ENCODE assay signal across 21 mouse cellular contexts in the genomic region with DNA sequence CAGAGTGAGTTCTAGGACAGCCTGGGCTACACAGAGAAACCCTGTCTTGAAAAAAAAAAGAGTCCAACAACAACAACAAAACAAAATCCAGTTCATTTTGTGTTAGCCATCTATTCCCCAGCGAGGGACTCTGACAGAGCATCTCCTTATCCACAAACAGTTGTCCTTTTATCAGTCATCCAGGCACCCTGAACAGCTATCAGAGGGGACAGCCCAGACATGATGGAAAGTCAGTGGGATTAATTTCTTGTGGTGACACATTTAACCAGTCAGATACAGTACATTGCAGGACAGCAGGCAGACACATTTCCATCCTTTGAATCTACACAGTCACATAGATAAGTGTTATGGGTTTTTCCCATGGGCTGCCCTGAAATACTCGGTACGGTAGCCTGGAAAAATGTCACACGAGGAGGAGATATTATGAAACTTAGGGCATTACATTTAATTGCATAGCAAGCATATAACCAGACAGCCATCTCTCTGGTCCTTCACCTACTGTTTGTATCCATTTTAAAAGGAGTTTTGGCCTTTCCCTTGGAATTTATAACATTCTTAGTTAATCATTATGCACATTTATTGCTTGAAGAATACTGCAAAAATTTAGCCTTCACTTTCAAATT. TPM values are rescaled to one million over a fixed set of nuclear protein-coding genes. Genes with fewer than 3 reads are reported as not detected.
A peak's percentile ranks its signal among the peaks of the same experiment; 100 is the strongest.
DNase-seq lines count a peak whose midpoint lies in the region; ATAC-seq and TF ChIP-seq lines count a peak whose summit lies in the region.
"Had no signal": no experiment of that assay in that cellular context is flagged by ENCODE, and none has a peak within 500 bp of the region (broad histone marks: within the 10 kb centered on the region; RNA-seq: fewer than 3 reads in every experiment).

No protein-coding gene starts in this region.

- H3K9me3 ChIP-seq in MEL (replicated peaks; ENCODE audit: insufficient read depth, low read length) = no peaks in the 10 kb centered on the region
- no peaks in the 10 kb centered on the region; the same call in 1 of the 2 replicates for H3K9me3 ChIP-seq in liver, postnatal 0 days (ENCODE audit: low read length)
- H3K9me3 ChIP-seq: embryonic facial prominence, embryonic 15.5 days; forebrain, embryonic 13.5 days; heart, embryonic 10.5 days had no signal

- no peak overlapping the region for H3K9ac ChIP-seq in MEL (ENCODE audit: control insufficient read depth, low read depth, low read length, poor library complexity, severe bottlenecking)
- no peak overlapping the region for H3K9ac ChIP-seq in liver, postnatal 0 days (replicated peaks)
- H3K9ac ChIP-seq: embryonic facial prominence, embryonic 15.5 days; forebrain, embryonic 13.5 days; limb, embryonic 12.5 days had no signal

- DNase-seq in MEL (ENCODE audit: low read depth, low spot score) (peak; percentile 53), liver (peak; percentile 73)
- peak; percentile 68 for DNase-seq in c-Kit-positive CD71-positive TER-119-negative erythroid progenitor cells, embryonic 14.5 days (ENCODE audit: low read depth)
- DNase-seq in liver, postnatal 0 days = no peak
- DNase-seq in gastrocnemius, adult 2 months = no peak
- DNase-seq in spleen, postnatal 14 days (ENCODE audit: low spot score in 2 of 2) = no peak
- no peak for DNase-seq in frontal cortex, postnatal 36 days (ENCODE audit: low spot score in 2 of 2)
- DNase-seq: adrenal gland, adult 2 months; cerebellum, adult 11 months; cerebellum, postnatal 25 days; kidney, adult 9 months; kidney, postnatal 4 days; midbrain, embryonic 14.5 days had no signal

- H3K36me3 ChIP-seq in MEL (ENCODE audit: control insufficient read depth in 1 of 2, insufficient read depth in 2 of 2, low read length in 2 of 2) = peaks cover 0 to 3% of the 10 kb centered on the region in 2 experiments; a peak in 2 of 4 replicates
- H3K36me3 ChIP-seq in liver, postnatal 0 days (replicated peaks; ENCODE audit: insufficient read depth, low read length) = no peaks in the 10 kb centered on the region
- H3K36me3 ChIP-seq: limb, embryonic 12.5 days had no signal

- H3K27ac ChIP-seq in MEL (ENCODE audit: control insufficient read depth, low read depth, low read length) = no peak overlapping the region
- H3K27ac ChIP-seq in liver, postnatal 0 days (ENCODE audit: low read depth) = peak overlapping the region; percentile 7; the same call in 1 of the 2 replicates
- H3K27ac ChIP-seq in gastrocnemius, adult 2 months = no peak overlapping the region
- H3K27ac ChIP-seq: embryonic facial prominence, embryonic 15.5 days; forebrain, embryonic 13.5 days; heart, embryonic 10.5 days; hindbrain, embryonic 10.5 days; hindbrain, postnatal 0 days; limb, embryonic 12.5 days; macrophage had no signal

- ATAC-seq in liver, postnatal 0 days = peak; percentile 86
- ATAC-seq: forebrain, embryonic 13.5 days; hindbrain, postnatal 0 days had no signal

- no peaks in the 10 kb centered on the region for H3K79me2 ChIP-seq in MEL (ENCODE audit: control insufficient read depth, insufficient read depth, low read length, poor library complexity)

- peaks cover 0 to 5% of the 10 kb centered on the region in 2 experiments; a peak in 2 of 4 replicates for H3K4me1 ChIP-seq in MEL (ENCODE audit: control insufficient read depth in 1 of 2, insufficient read depth in 2 of 2, low read length in 2 of 2)
- H3K4me1 ChIP-seq in liver, postnatal 0 days (ENCODE audit: insufficient read depth) = peaks cover 7% of the 10 kb centered on the region; the same call in 1 of the 2 replicates
- H3K4me1 ChIP-seq: embryonic facial prominence, embryonic 15.5 days; forebrain, embryonic 13.5 days; heart, embryonic 10.5 days; hindbrain, embryonic 10.5 days; limb, embryonic 12.5 days had no signal

- TF ChIP-seq CTCF in MEL (IDR thresholded peaks at IDR 0.05 in 2 of 3, conservative IDR thresholded peaks at IDR 0.05 in 1 of 3; ENCODE audit: control insufficient read depth in 1 of 3, insufficient read depth in 1 of 3, low read depth in 2 of 3, low read length in 3 of 3, poor library complexity in 1 of 3, severe bottlenecking in 1 of 3) = no peak
- TF ChIP-seq CTCF in liver, postnatal 0 days (IDR thresholded peaks at IDR 0.05; ENCODE audit: low read depth) = no peak
- no peak for TF ChIP-seq CTCF in gastrocnemius, adult 2 months (IDR thresholded peaks at IDR 0.05)

- no peak for TF ChIP-seq RAD21 in MEL (IDR thresholded peaks at IDR 0.05; ENCODE audit: low read depth, low read length)

- H3K4me2 ChIP-seq in liver, postnatal 0 days (ENCODE audit: low read depth, low read length) = peak overlapping the region; percentile 47
- H3K4me2 ChIP-seq: embryonic facial prominence, embryonic 15.5 days; forebrain, embryonic 13.5 days; limb, embryonic 12.5 days had no signal

- TF ChIP-seq POLR2A in MEL (IDR thresholded peaks at IDR 0.05; ENCODE audit: control insufficient read depth in 1 of 2, insufficient read depth in 1 of 2, low read depth in 1 of 2, low read length in 2 of 2, poor library complexity in 1 of 2) = no peak

- intact Hi-C loops in gastrocnemius, adult 2 months (cut with DNase I) = no loop called here

- TF ChIP-seq EP300 in MEL (IDR thresholded peaks at IDR 0.05; ENCODE audit: low read depth in 1 of 2, low read length in 2 of 2) = peak; percentile 75 to 81
- TF ChIP-seq EP300 in liver, postnatal 0 days (IDR thresholded peaks at IDR 0.05; ENCODE audit: low read depth) = peak; percentile 95

- H3K27me3 ChIP-seq in MEL (ENCODE audit: control insufficient read depth in 1 of 2, insufficient read depth in 2 of 2, low read length in 2 of 2) = no peaks in the 10 kb centered on the region
- H3K27me3 ChIP-seq in liver, postnatal 0 days (ENCODE audit: insufficient read depth, low read length) = no peaks in the 10 kb centered on the region
- H3K27me3 ChIP-seq: embryonic facial prominence, embryonic 15.5 days; forebrain, embryonic 13.5 days; limb, embryonic 12.5 days had no signal

- WGBS in liver, postnatal 0 days (ENCODE audit: insufficient replicate concordance) = 63% methylated on average over 4 of the region's 4 CpGs

- no peak overlapping the region for H3K4me3 ChIP-seq in MEL (ENCODE audit: control insufficient read depth in 1 of 2, insufficient read depth in 1 of 2, low read depth in 2 of 2, low read length in 2 of 2)
- no peak overlapping the region; the same call in 1 of the 2 replicates for H3K4me3 ChIP-seq in liver, postnatal 0 days (ENCODE audit: low read depth, low read length)
- no peak overlapping the region for H3K4me3 ChIP-seq in gastrocnemius, adult 2 months
- H3K4me3 ChIP-seq: embryonic facial prominence, embryonic 15.5 days; forebrain, embryonic 13.5 days; heart, embryonic 10.5 days; hindbrain, embryonic 10.5 days; limb, embryonic 12.5 days; myocyte had no signal

TF ChIP-seq in MEL, 35 proteins besides CTCF, POLR2A, EP300 and RAD21:
- TF ChIP-seq RCOR1 (IDR thresholded peaks at IDR 0.05; ENCODE audit: low read depth, low read length) (peak; percentile 54; the same call in 1 of the 2 replicates), GATA1 (IDR thresholded peaks at IDR 0.05; ENCODE audit: low read depth, low read length) (peak; percentile 73; the same call in 1 of the 2 replicates), POLR2AphosphoS5 (IDR thresholded peaks at IDR 0.05; ENCODE audit: borderline replicate concordance, low read depth, low read length) (no peak), TCF12 (IDR thresholded peaks at IDR 0.05; ENCODE audit: low read depth, low read length) (peak; percentile 83), USF2 (IDR thresholded peaks at IDR 0.05; ENCODE audit: borderline replicate concordance in 1 of 2, insufficient read depth in 1 of 2, low read depth in 1 of 2, low read length in 2 of 2) (no peak), CHD2 (IDR thresholded peaks at IDR 0.05; ENCODE audit: low read length) (no peak), TAL1 (IDR thresholded peaks at IDR 0.05; ENCODE audit: low read length) (peak; percentile 52; the same call in 1 of the 2 replicates), TBP (IDR thresholded peaks at IDR 0.05; ENCODE audit: low read depth, low read length) (no peak)

RNA-seq across cellular contexts. Expression of gene Orc5, which starts 7.4 kb away (rescaled TPM):
- 68.0 and 76.5 TPM in 2 replicates for total RNA-seq in MEL (2012; rRNA removed)
- 10 to 100 TPM in 1 of 2 experiments, not detected in 1; 75.7 TPM for polyA plus RNA-seq in MEL (2012; ENCODE audit: insufficient read depth in 1 of 2, insufficient read length in 2 of 2, low read depth in 1 of 2, low replicate concordance in 2 of 2, missing spikeins in 1 of 2)
- polyA plus RNA-seq in liver, postnatal 0 days (2015; fragmentation: Nextera tagmentation; extraction: Ambion mirVana) = 26.0 and 26.3 TPM in 2 replicates
- total RNA-seq in gastrocnemius, adult 2 months (2021) = 1 to 10 TPM; 7.1 to 8.7 TPM

Comparison
In these comparisons a context has a peak if more than half of its experiments do, and no peak if none do; other contexts are left out.
1. DNase-seq: peak in MEL (single experiment), c-Kit-positive CD71-positive TER-119-negative erythroid progenitor cells, embryonic 14.5 days (single experiment) and liver (single experiment); none in liver, postnatal 0 days (single experiment), gastrocnemius, adult 2 months (single experiment), spleen, postnatal 14 days (0 of 2) and frontal cortex, postnatal 36 days (0 of 2).